Mouse (Mus musculus) CH12.LX (cell line): Measurements from ENCODE around the gene Nsun7. TPM values are rescaled to one million over a fixed set of nuclear protein-coding genes. Genes with fewer than 3 reads are reported as not detected.
A peak's percentile ranks its signal among the peaks of the same experiment; 100 is the strongest.

Experiments
- DNase-seq: peaks from one replicate; pipeline ENCODE4 v3.0.0-alpha.2; 2013; ENCODE audit errors: extremely low read depth
- H3K27ac ChIP-seq: 2 replicates; pipeline ENCODE4 v1.5.1; 2012; ENCODE audit warnings: low read depth, mild to moderate bottlenecking, control low read depth, moderate library complexity; ENCODE audit not compliant: insufficient read depth
- H3K27me3 ChIP-seq: replicated peaks from 2 replicates; pipeline ENCODE3; 2012; ENCODE audit warnings: inconsistent platforms
- H3K36me3 ChIP-seq, 2 experiments: replicated peaks in 1 of 2; 2 replicates each; pipeline versions ENCODE3 to v1.6.1; 2012; ENCODE audit warnings: inconsistent platforms in 1 of 2, low read length in 1 of 2, mild to moderate bottlenecking in 1 of 2, mixed read lengths in 1 of 2, moderate library complexity in 1 of 2; ENCODE audit not compliant: control insufficient read depth in 1 of 2, insufficient read depth in 1 of 2
- H3K4me1 ChIP-seq, 2 experiments: 2 replicates each; pipeline ENCODE4 v1.6.1; 2012; ENCODE audit warnings: inconsistent platforms in 1 of 2, moderate library complexity in 1 of 2; ENCODE audit not compliant: insufficient read depth in 2 of 2, control insufficient read depth in 1 of 2
- H3K4me2 ChIP-seq: 2 replicates; pipeline ENCODE4 v1.6.1; 2012; ENCODE audit warnings: low read depth, mild to moderate bottlenecking, control low read depth; ENCODE audit not compliant: poor library complexity, insufficient read depth, severe bottlenecking
- H3K4me3 ChIP-seq, 3 experiments: fragments of 150-350 bp in 1 of 3; sonication (generic) in 1 of 3; replicated peaks in 1 of 3; 2 replicates each; pipeline versions ENCODE3 to v1.5.1; 2011 to 2012; ENCODE audit warnings: low read depth in 2 of 3, low read length in 2 of 3, mild to moderate bottlenecking in 2 of 3, moderate library complexity in 2 of 3, control low read depth in 1 of 3, improper control_type of control experiment in 1 of 3, inconsistent platforms in 1 of 3, mixed read lengths in 1 of 3; ENCODE audit not compliant: poor library complexity in 1 of 3
- H3K79me2 ChIP-seq: replicated peaks from 2 replicates; pipeline ENCODE4 v1.6.1; 2012; ENCODE audit warnings: mild to moderate bottlenecking, moderate library complexity; ENCODE audit not compliant: control insufficient read depth, poor library complexity, insufficient read depth, severe bottlenecking; ENCODE audit errors: extremely low read depth
- H3K9ac ChIP-seq: 2 replicates; pipeline ENCODE4 v1.6.1; 2012; ENCODE audit warnings: low read depth, mild to moderate bottlenecking, control low read depth, moderate library complexity; ENCODE audit not compliant: insufficient read depth
- H3K9me3 ChIP-seq: replicated peaks from 2 replicates; pipeline ENCODE3; 2012; ENCODE audit warnings: low read length, inconsistent platforms, mixed read lengths
- CHD1 ChIP-seq: IDR thresholded peaks from 2 replicates; pipeline ENCODE4 v1.6.1; 2012; ENCODE audit warnings: low read depth, low read length, improper control_type of control experiment, inconsistent platforms
- CHD2 ChIP-seq: IDR thresholded peaks from 2 replicates; pipeline ENCODE4 v1.6.1; 2011; ENCODE audit warnings: low read length, improper control_type of control experiment
- CTCF ChIP-seq, 2 experiments: IDR thresholded peaks in 1 of 2; conservative IDR thresholded peaks in 1 of 2; 2 replicates each; pipeline ENCODE4 v1.5.1; 2011 to 2012; ENCODE audit warnings: low read depth in 2 of 2, low read length in 2 of 2, improper control_type of control experiment in 1 of 2, inconsistent platforms in 1 of 2, mild to moderate bottlenecking in 1 of 2, moderate library complexity in 1 of 2
- E2F4 ChIP-seq: IDR thresholded peaks from 2 replicates; pipeline ENCODE4 v1.6.1; 2011; ENCODE audit warnings: low read depth, low read length, improper control_type of control experiment; ENCODE audit not compliant: insufficient replicate concordance
- ELF1 ChIP-seq: IDR thresholded peaks from 2 replicates; pipeline ENCODE4 v1.6.1; 2014; ENCODE audit warnings: low read depth, mild to moderate bottlenecking, inconsistent platforms, low read length, improper control_type of control experiment
- ETS1 ChIP-seq: conservative IDR thresholded peaks from 2 replicates; pipeline ENCODE4 v1.6.1; 2012; ENCODE audit warnings: low read depth, mild to moderate bottlenecking, inconsistent platforms, low read length, improper control_type of control experiment, moderate library complexity
- HCFC1 ChIP-seq: IDR thresholded peaks from 2 replicates; pipeline ENCODE4 v1.6.1; 2012; ENCODE audit warnings: low read depth, mild to moderate bottlenecking, inconsistent platforms, low read length, improper control_type of control experiment
- JUND ChIP-seq: conservative IDR thresholded peaks from 2 replicates; pipeline ENCODE4 v1.6.1; 2011; ENCODE audit warnings: low read depth, low read length, improper control_type of control experiment
- KAT2A ChIP-seq: IDR thresholded peaks from 2 replicates; pipeline ENCODE4 v1.6.1; 2012; ENCODE audit warnings: low read length, improper control_type of control experiment, inconsistent platforms; ENCODE audit not compliant: insufficient replicate concordance
- MAFK ChIP-seq: IDR thresholded peaks from 2 replicates; pipeline ENCODE4 v1.6.1; 2011; ENCODE audit warnings: low read length, improper control_type of control experiment; ENCODE audit not compliant: insufficient replicate concordance
- MAZ ChIP-seq: IDR thresholded peaks from 2 replicates; pipeline ENCODE4 v1.6.1; 2012; ENCODE audit warnings: low read depth, mild to moderate bottlenecking, inconsistent platforms, low read length, improper control_type of control experiment, moderate library complexity
- MXI1 ChIP-seq: IDR thresholded peaks from 2 replicates; pipeline ENCODE4 v1.6.1; 2011; ENCODE audit warnings: mild to moderate bottlenecking, low read depth, low read length, improper control_type of control experiment
- NRF1 ChIP-seq: IDR thresholded peaks from 2 replicates; pipeline ENCODE4 v1.6.1; 2014; ENCODE audit warnings: low read depth, mild to moderate bottlenecking, inconsistent platforms, low read length, improper control_type of control experiment, moderate library complexity
- RAD21 ChIP-seq: IDR thresholded peaks from 2 replicates; pipeline ENCODE4 v1.6.1; 2011; ENCODE audit warnings: low read depth, mild to moderate bottlenecking, low read length, improper control_type of control experiment, moderate library complexity
- SMC3 ChIP-seq: IDR thresholded peaks from 2 replicates; pipeline ENCODE4 v1.6.1; 2011; ENCODE audit warnings: low read depth, low read length, improper control_type of control experiment
- TBP ChIP-seq: conservative IDR thresholded peaks from 2 replicates; pipeline ENCODE4 v1.6.1; 2011; ENCODE audit warnings: low read depth, low read length, improper control_type of control experiment
- TCF12 ChIP-seq: IDR thresholded peaks from 2 replicates; pipeline ENCODE4 v1.6.1; 2014; ENCODE audit warnings: low read depth, mild to moderate bottlenecking, inconsistent platforms, low read length, improper control_type of control experiment
- ZC3H11A ChIP-seq: IDR thresholded peaks from 2 replicates; pipeline ENCODE4 v1.6.1; 2012; ENCODE audit warnings: low read depth, mild to moderate bottlenecking, inconsistent platforms, low read length, improper control_type of control experiment
- dilution Hi-C: fragments of 300-500 bp; cut with MboI; formaldehyde crosslinking; loops from 2 replicates; pipeline ENCODE4 v1.14.3; 2020; ENCODE audit warnings: low sequenced_read_pairs; ENCODE audit not compliant: extremely low pct_unique_long_range_greater_than_20kb, extremely low pct_ligation_motif_present
- in situ Hi-C: fragments of 300-500 bp; cut with MboI; formaldehyde crosslinking; loops from 3 replicates; pipeline ENCODE4 v1.14.3; 2019; ENCODE audit warnings: low sequenced_read_pairs, low pct_ligation_motif_present, low pct_unique_long_range_greater_than_20kb, mixed read lengths
- polyA plus RNA-seq: library from polyadenylated mRNA; unstranded; fragments of >175 nt; gene quantifications from 2 replicates; pipeline ENCODE4 v1.2.1, GENCODE M21; 2012; ENCODE audit warnings: low read depth; ENCODE audit not compliant: insufficient read length
- total RNA-seq, 2 experiments: library from RNA; depleted of rRNA; stranded (reverse); fragments of 300-350 nt in 1 of 2; fragments of >200 nt in 1 of 2; gene quantifications; 2 replicates each; pipeline ENCODE4 v1.2.3; 2012 to 2014

Nsun7 gene
- total and polyA plus RNA-seq, 3 experiments, result 0.13 TPM; not detected in 2

- Histone ChIP-seq H3K27me3 (no peaks in the 10 kb centered on the region), H3K9ac (no peak overlapping the region), H3K4me2 (no peak overlapping the region), H3K9me3 (no peaks in the 10 kb centered on the region), H3K79me2 (no peaks in the 10 kb centered on the region), H3K27ac (no peak overlapping the region), H3K4me1 (no peaks in the 10 kb centered on the region), H3K4me3 (no peak overlapping the region), H3K36me3 (no peaks in the 10 kb centered on the region)
- TF ChIP-seq MXI1 (no peak), CHD1 (no peak), CTCF (conservative IDR thresholded peaks at IDR 0.05 in 1 of 2, IDR thresholded peaks at IDR 0.05 in 1 of 2; ENCODE audit: low read depth in 2 of 2, low read length in 2 of 2) (no peak), E2F4 (no peak), SMC3 (no peak), MAZ (no peak), ELF1 (no peak), NRF1 (no peak), TCF12 (no peak), ZC3H11A (no peak), MAFK (no peak), ETS1 (no peak), KAT2A (no peak), CHD2 (no peak), TBP (no peak)
- in situ Hi-C loops, result no loop called here
- dilution Hi-C loops, result no loop called here
- no peak for DNase-seq
Observed at GRCm38 (mm10) chr5:66269616-66270015, 9.9 kb downstream of the Nsun7 start.

GRCm38 (mm10) chr5:66271141-66271540 is 11.4 kb downstream of the Nsun7 start:
- H3K36me3 ChIP-seq, result no peaks in the 10 kb centered on the region
- no peak for TF ChIP-seq TCF12
- H3K9ac ChIP-seq, result no peak overlapping the region
- H3K9me3 ChIP-seq, result no peaks in the 10 kb centered on the region
- no peak overlapping the region for H3K27ac ChIP-seq
- in situ Hi-C loops, result no loop called here
- no peak overlapping the region for H3K4me2 ChIP-seq
- H3K4me3 ChIP-seq, result no peak overlapping the region
- H3K79me2 ChIP-seq, result no peaks in the 10 kb centered on the region
- no peak for DNase-seq
- H3K27me3 ChIP-seq, result no peaks in the 10 kb centered on the region
- H3K4me1 ChIP-seq, result no peaks in the 10 kb centered on the region
- dilution Hi-C loops, result no loop called here

- Histone ChIP-seq H3K4me1 (no peaks in the 10 kb centered on the region; a peak in 1 of 4 replicates), H3K36me3 (no peaks in the 10 kb centered on the region), H3K27me3 (no peaks in the 10 kb centered on the region), H3K79me2 (no peaks in the 10 kb centered on the region), H3K4me2 (no peak overlapping the region), H3K4me3 (no peak overlapping the region), H3K9me3 (no peaks in the 10 kb centered on the region), H3K27ac (no peak overlapping the region), H3K9ac (no peak overlapping the region)
- DNase-seq, result no peak
- dilution Hi-C loops (no loop called here), in situ Hi-C loops (no loop called here)
- TF ChIP-seq SMC3, result peak; percentile 20; the same call in 1 of the 2 replicates
- peak; percentile 15 for TF ChIP-seq RAD21
- TF ChIP-seq JUND, result no peak
- TF ChIP-seq CTCF (conservative IDR thresholded peaks at IDR 0.05 in 1 of 2, IDR thresholded peaks at IDR 0.05 in 1 of 2; ENCODE audit: low read depth in 2 of 2, low read length in 2 of 2), result peak; percentile 54 to 55; a peak in 3 of 4 replicates
- no peak for TF ChIP-seq HCFC1
Observed at GRCm38 (mm10) chr5:66274417-66274816, 14.7 kb downstream of the Nsun7 start.
